Mouse (Mus musculus) gastrocnemius, postnatal 36 days (tissue): ENCODE data around the gene Nlrp4f. TPM values are rescaled to one million over a fixed set of nuclear protein-coding genes. Genes with fewer than 3 reads are reported as not detected.

Experiments
- DNase-seq, 2 experiments: peaks; one replicate each; pipeline ENCODE4 v3.0.0; 2022
- intact Hi-C: fragments of 180-260 bp; cut with DNase I; formaldehyde crosslinking; loops from one replicate; pipeline ENCODE4 v1.15.1; 2025
- long read RNA-seq, 2 experiments: library from polyadenylated mRNA; stranded (forward); transcript quantifications; one replicate each; pipeline ENCODE4 v2.0.0; 2021
- total RNA-seq, 2 experiments: library from RNA; stranded (reverse); gene quantifications; 2 replicates each; pipeline ENCODE4 v1.2.3; 2021

The Nlrp4f gene
- total RNA-seq, result not detected
- long read RNA-seq, experiment 1, result 0 reads
- long read RNA-seq, experiment 2, result 0 reads

- intact Hi-C loops, result no loop called here
- no peak for DNase-seq
Measured at GRCm38 (mm10) chr13:65205877-65206276, at the start of gene Nlrp4f. Gene Nlrp4f (minus strand): TSS chr13:65205977.

- intact Hi-C loops, result no loop called here
- no peak for DNase-seq
Measured at GRCm38 (mm10) chr13:65243273-65243672, 37.5 kb upstream of the Nlrp4f start.

- no peak for DNase-seq
- intact Hi-C loops, result no loop called here
Measured at GRCm38 (mm10) chr13:65242319-65242787, 36.6 kb upstream of the Nlrp4f start.

GRCm38 (mm10) chr13:65241627-65242318 is 36.0 kb upstream of the Nlrp4f start:
- intact Hi-C loops, result loop anchor here (2.0 kb wide), 1 partner anchor 37 kb away; the partner anchor contains the start of gene Zfp369
- DNase-seq, result no peak

- intact Hi-C loops, result loop anchor here (2.0 kb wide), 1 partner anchor 38 kb away; the partner anchor contains the start of gene Zfp369
- peak; percentile 92 to 96 for DNase-seq
Measured at GRCm38 (mm10) chr13:65241099-65241626, 35.4 kb upstream of the Nlrp4f start.

- intact Hi-C loops, result loop anchor here (2.0 kb wide), 1 partner anchor 38 kb away; the partner anchor contains the start of gene Zfp369
- peak; percentile 93 for DNase-seq
Measured at GRCm38 (mm10) chr13:65240509-65241098, 34.8 kb upstream of the Nlrp4f start.

- no peak for DNase-seq
- intact Hi-C loops, result no loop called here
Measured at GRCm38 (mm10) chr13:65237211-65237610, 31.4 kb upstream of the Nlrp4f start.

GRCm38 (mm10) chr13:65226657-65227056 is 20.9 kb upstream of the Nlrp4f start:
- intact Hi-C loops, result no loop called here
- DNase-seq, result no peak

- intact Hi-C loops, result no loop called here
- DNase-seq, result no peak
Measured at GRCm38 (mm10) chr13:65225945-65226344, 20.2 kb upstream of the Nlrp4f start.

GRCm38 (mm10) chr13:65200667-65201066 is 5.1 kb downstream of the Nlrp4f start:
- intact Hi-C loops, result no loop called here
- DNase-seq, result no peak

GRCm38 (mm10) chr13:65176472-65177091 is 29.2 kb downstream of the Nlrp4f start:
- intact Hi-C loops, result no loop called here
- DNase-seq, result no peak

- no peak for DNase-seq
- intact Hi-C loops, result no loop called here
Measured at GRCm38 (mm10) chr13:65175734-65176471, 29.9 kb downstream of the Nlrp4f start.

GRCm38 (mm10) chr13:65174102-65174501 is 31.7 kb downstream of the Nlrp4f start:
- no peak for DNase-seq
- intact Hi-C loops, result no loop called here

- no peak for DNase-seq
- intact Hi-C loops, result no loop called here
Measured at GRCm38 (mm10) chr13:65149940-65150339, 55.8 kb downstream of the Nlrp4f start, which contains the start of gene Olfr466. Gene Olfr466 (plus strand): TSS chr13:65150240.

GRCm38 (mm10) chr13:65137789-65138188 is 68.0 kb downstream of the Nlrp4f start, which contains the start of gene Olfr465-ps1:
Gene Olfr465-ps1 (plus strand): TSS chr13:65138089.
- no peak for DNase-seq
- intact Hi-C loops, result no loop called here

Other genes with a start within 250 kb of the Nlrp4f start
- gene Spata31d1c, start 172.9 kb downstream of the Nlrp4f start, total RNA-seq, result not detected
- not detected for gene Prss47, start 153.2 kb downstream of the Nlrp4f start, total RNA-seq
- gene Mfsd14b, start 93.0 kb downstream of the Nlrp4f start, total RNA-seq, result 1 to 10 TPM; 6.5 to 6.6 TPM
- not detected for gene Olfr465-ps1, start 67.9 kb downstream of the Nlrp4f start, total RNA-seq
- gene Olfr466, start 55.7 kb downstream of the Nlrp4f start, total RNA-seq, result not detected
- not detected for gene Gm10775, start 53.6 kb upstream of the Nlrp4f start, total RNA-seq
- gene Zfp369, start 72.8 kb upstream of the Nlrp4f start, total RNA-seq, result 1 to 10 TPM; 8.4 to 9.0 TPM